24 mouse cellular contexts compared by ENCODE assay signal in genomic region chr12:107982306-107982705, GRCm38 (mm10). TPM values are rescaled to one million over a fixed set of nuclear protein-coding genes. Genes with fewer than 3 reads are reported as not detected.
DNase-seq lines count a peak whose midpoint lies in the region; ATAC-seq and TF ChIP-seq lines count a peak whose summit lies in the region.
"Had no signal": no experiment of that assay in that cellular context is flagged by ENCODE, and none has a peak within 500 bp of the region (broad histone marks: within the 10 kb centered on the region; RNA-seq: fewer than 3 reads in every experiment).

No protein-coding gene starts in this region.

- peaks cover 39% of the 10 kb centered on the region for H3K4me1 ChIP-seq in kidney, embryonic 16.5 days (ENCODE audit: insufficient read depth, low read length)
- H3K4me1 ChIP-seq in kidney, adult 2 months (ENCODE audit: control insufficient read depth, insufficient read depth, low read length) = peaks cover 3% of the 10 kb centered on the region; the same call in 1 of the 2 replicates
- peaks cover 87% of the 10 kb centered on the region for H3K4me1 ChIP-seq in embryonic facial prominence, embryonic 10.5 days

- ATAC-seq in kidney, embryonic 16.5 days (ENCODE audit: low FRiP score, low TSS enrichment) = no peak
- ATAC-seq: midbrain, embryonic 16.5 days had no signal

- 79% methylated on average over 9 of the region's 9 CpGs for WGBS in kidney, embryonic 16.5 days
- 89% methylated on average over 9 of the region's 9 CpGs for WGBS in kidney, adult 2 months
- WGBS in embryonic facial prominence, embryonic 10.5 days = 68% methylated on average over 9 of the region's 9 CpGs

- no peak overlapping the region for H3K4me2 ChIP-seq in kidney, embryonic 16.5 days (replicated peaks; ENCODE audit: low read depth, low read length)
- H3K4me2 ChIP-seq: heart, embryonic 13.5 days; hindbrain, embryonic 15.5 days; limb, embryonic 15.5 days; stomach, embryonic 15.5 days had no signal

- H3K4me3 ChIP-seq in kidney, embryonic 16.5 days (ENCODE audit: low read length) = no peak overlapping the region
- H3K4me3 ChIP-seq in kidney, adult 2 months (ENCODE audit: insufficient read depth, low read depth, low read length) = no peak overlapping the region
- no peak overlapping the region for H3K4me3 ChIP-seq in embryonic facial prominence, embryonic 10.5 days
- H3K4me3 ChIP-seq: gastrocnemius, adult 2 months; heart, embryonic 13.5 days; hindbrain, embryonic 15.5 days; limb, embryonic 15.5 days; stomach, embryonic 15.5 days had no signal

- no peak for DNase-seq in kidney, adult 2 months
- peak; percentile 75 for DNase-seq in CD4-positive, CD25-positive, alpha-beta regulatory T cell, adult 2 months (ENCODE audit: low read depth, low spot score)
- no peak for DNase-seq in embryonic facial prominence, embryonic 10.5 days (ENCODE audit: low spot score)
- DNase-seq in induced T-regulatory cell, adult 2 months (ENCODE audit: low read depth) = peak; percentile 86
- no peak for DNase-seq in cerebellum, postnatal 4 days (ENCODE audit: low spot score in 2 of 2)
- no peak for DNase-seq in kidney, postnatal 4 days
- no peak for DNase-seq in yolk sac, embryonic 10.5 days (ENCODE audit: low spot score)
- DNase-seq: adrenal gland, postnatal 14 days; B cell, adult 2 months; cerebellum, adult 11 months; cerebellum, postnatal 14 days; embryo, embryonic 11 days; gastrocnemius, adult 2 months; heart, adult 18-20 months; kidney, adult 18-20 months; kidney, postnatal 25 days; lung, postnatal 10 days; right cerebral cortex, postnatal 14 days had no signal

- no peak overlapping the region for H3K27ac ChIP-seq in kidney, embryonic 16.5 days (ENCODE audit: low read length)
- no peak overlapping the region for H3K27ac ChIP-seq in kidney, adult 2 months (ENCODE audit: insufficient read depth, low read depth, low read length)
- H3K27ac ChIP-seq in embryonic facial prominence, embryonic 10.5 days (replicated peaks) = peak overlapping the region; percentile 98; the same call in 1 of the 2 replicates
- H3K27ac ChIP-seq: gastrocnemius, adult 2 months; heart, embryonic 13.5 days; hindbrain, embryonic 15.5 days; limb, embryonic 15.5 days; stomach, embryonic 15.5 days had no signal

- no peaks in the 10 kb centered on the region for H3K36me3 ChIP-seq in kidney, embryonic 16.5 days (ENCODE audit: insufficient read depth, low read length)
- no peaks in the 10 kb centered on the region for H3K36me3 ChIP-seq in kidney, adult 2 months (ENCODE audit: control insufficient read depth, insufficient read depth, low read length)
- peaks cover 39% of the 10 kb centered on the region for H3K36me3 ChIP-seq in embryonic facial prominence, embryonic 10.5 days (replicated peaks)
- H3K36me3 ChIP-seq: heart, embryonic 13.5 days; hindbrain, embryonic 15.5 days; limb, embryonic 15.5 days; stomach, embryonic 15.5 days had no signal

- 0 out of 2 replicates have a peak overlapping the region, but pooled peaks have one; percentile 1 for H3K9ac ChIP-seq in kidney, embryonic 16.5 days (replicated peaks; ENCODE audit: low read length)
- H3K9ac ChIP-seq: heart, embryonic 13.5 days; hindbrain, embryonic 15.5 days; limb, embryonic 15.5 days; stomach, embryonic 15.5 days had no signal

- H3K9me3 ChIP-seq in kidney, embryonic 16.5 days (ENCODE audit: low read length) = no peaks in the 10 kb centered on the region
- no peaks in the 10 kb centered on the region for H3K9me3 ChIP-seq in embryonic facial prominence, embryonic 10.5 days
- H3K9me3 ChIP-seq: heart, embryonic 13.5 days; hindbrain, embryonic 15.5 days; limb, embryonic 15.5 days; stomach, embryonic 15.5 days had no signal

- TF ChIP-seq CTCF in kidney, adult 2 months (conservative IDR thresholded peaks at IDR 0.05; ENCODE audit: insufficient read depth, insufficient read length, low read depth, low read length) = no peak

- H3K27me3 ChIP-seq in kidney, embryonic 16.5 days (ENCODE audit: insufficient read depth, low read length) = no peaks in the 10 kb centered on the region; the same call in 1 of the 2 replicates
- H3K27me3 ChIP-seq in kidney, adult 2 months (replicated peaks; ENCODE audit: control insufficient read depth, insufficient read depth, low read length) = no peaks in the 10 kb centered on the region
- peaks cover 43% of the 10 kb centered on the region for H3K27me3 ChIP-seq in embryonic facial prominence, embryonic 10.5 days (replicated peaks; ENCODE audit: low read depth, poor library complexity, severe bottlenecking)
- H3K27me3 ChIP-seq: limb, embryonic 15.5 days; stomach, embryonic 15.5 days had no signal

- TF ChIP-seq POLR2A in kidney, adult 2 months (IDR thresholded peaks at IDR 0.05; ENCODE audit: low read depth, low read length) = no peak

RNA-seq across cellular contexts. Expression of gene Bcl11b, which starts 21.1 kb away (rescaled TPM):
- 2.6 TPM in 2 replicates for polyA plus RNA-seq in kidney, embryonic 16.5 days (2015; fragmentation: Nextera tagmentation; extraction: Ambion mirVana)
- polyA plus RNA-seq in kidney, adult 2 months (2012; rRNA removed) = 4.9 and 5.4 TPM in 2 replicates
- 7.3 and 10.4 TPM in 2 replicates for polyA plus RNA-seq in embryonic facial prominence, embryonic 10.5 days (2016; fragmentation: Nextera tagmentation; extraction: Ambion mirVana)

Comparison
In these comparisons a context has a peak if more than half of its experiments do, and no peak if none do; other contexts are left out.
1. DNase-seq: peak in CD4-positive, CD25-positive, alpha-beta regulatory T cell, adult 2 months (single experiment) and induced T-regulatory cell, adult 2 months (single experiment); none in kidney, adult 2 months (single experiment), embryonic facial prominence, embryonic 10.5 days (single experiment), cerebellum, postnatal 4 days (0 of 2), kidney, postnatal 4 days (0 of 2) and yolk sac, embryonic 10.5 days (single experiment).